Comparison of ENCODE assay signal across 30 mouse cellular contexts in the genomic region with DNA sequence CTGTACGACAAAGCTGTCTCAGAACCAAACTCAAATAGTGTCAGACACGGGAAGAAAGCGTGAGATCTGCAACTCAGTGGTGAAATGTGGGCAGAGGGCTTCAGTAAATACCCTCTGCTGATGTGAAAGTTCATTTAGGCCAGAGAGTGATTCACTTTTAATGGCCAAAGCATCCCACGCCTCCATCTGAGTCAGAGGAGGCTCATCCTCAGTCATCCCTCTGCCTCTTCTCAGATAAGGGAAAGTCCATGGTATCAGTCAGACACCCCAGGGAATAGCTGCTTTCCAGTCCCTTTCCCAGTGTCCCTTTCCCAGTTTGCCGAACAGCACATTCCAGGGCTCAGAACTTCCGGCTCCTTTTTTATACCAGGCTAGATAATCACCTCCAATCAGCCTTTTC. TPM values are rescaled to one million over a fixed set of nuclear protein-coding genes. Genes with fewer than 3 reads are reported as not detected.
A peak's percentile ranks its signal among the peaks of the same experiment; 100 is the strongest.
DNase-seq lines count a peak whose midpoint lies in the region; ATAC-seq and TF ChIP-seq lines count a peak whose summit lies in the region.
"Had no signal": no experiment of that assay in that cellular context is flagged by ENCODE, and none has a peak within 500 bp of the region (broad histone marks: within the 10 kb centered on the region; RNA-seq: fewer than 3 reads in every experiment).

No protein-coding gene starts in this region.

- no peak overlapping the region for H3ac ChIP-seq in myocyte (ENCODE audit: control insufficient read depth, insufficient read length)

- intact Hi-C loops in heart, adult 2 months (cut with DNase I) = no loop called here
- intact Hi-C loops in heart, postnatal 10 days (cut with DNase I) = no loop called here

- 67% methylated on average over 6 of the region's 6 CpGs for WGBS in heart, adult 2 months
- 88% methylated on average over 6 of the region's 6 CpGs for WGBS in forebrain, embryonic 15.5 days

- TF ChIP-seq EP300 in heart, adult 2 months (IDR thresholded peaks at IDR 0.05; ENCODE audit: insufficient read depth, low read depth, low read length) = no peak

- no peaks in the 10 kb centered on the region for H3K79me2 ChIP-seq in heart, adult 2 months (replicated peaks; ENCODE audit: control insufficient read depth, insufficient read depth, low read length)
- H3K79me2 ChIP-seq in myocyte (ENCODE audit: control insufficient read depth, insufficient read depth) = peaks cover 30% of the 10 kb centered on the region

- peak overlapping the region; percentile 57 for H3K4me2 ChIP-seq in myocyte (ENCODE audit: low read depth)
- H3K4me2 ChIP-seq in forebrain, embryonic 15.5 days (replicated peaks) = no peak overlapping the region
- H3K4me2 ChIP-seq: heart, embryonic 13.5 days; hindbrain, embryonic 12.5 days; intestine, embryonic 15.5 days; lung, embryonic 15.5 days; midbrain, embryonic 15.5 days had no signal

- no peaks in the 10 kb centered on the region for H3K9me3 ChIP-seq in forebrain, embryonic 15.5 days
- H3K9me3 ChIP-seq: heart, embryonic 13.5 days; hindbrain, embryonic 12.5 days; intestine, embryonic 15.5 days; lung, embryonic 15.5 days; midbrain, embryonic 10.5 days; midbrain, embryonic 15.5 days had no signal

- peak overlapping the region; percentile 31 for H3K27ac ChIP-seq in heart, adult 2 months
- no peak overlapping the region for H3K27ac ChIP-seq in forebrain, embryonic 15.5 days (replicated peaks)
- H3K27ac ChIP-seq: hindbrain, embryonic 12.5 days; hindbrain, postnatal 0 days; intestine, embryonic 15.5 days; lung, embryonic 15.5 days; midbrain, embryonic 10.5 days; midbrain, embryonic 15.5 days; stomach, postnatal 0 days had no signal

- no peaks in the 10 kb centered on the region; the same call in 1 of the 2 replicates for H3K36me3 ChIP-seq in heart, adult 2 months (ENCODE audit: control insufficient read depth, insufficient read depth, low read length)
- peaks cover 71% of the 10 kb centered on the region for H3K36me3 ChIP-seq in myocyte (ENCODE audit: control insufficient read depth, insufficient read depth)
- H3K36me3 ChIP-seq in forebrain, embryonic 15.5 days = no peaks in the 10 kb centered on the region
- H3K36me3 ChIP-seq: intestine, embryonic 15.5 days; midbrain, embryonic 15.5 days had no signal

- no peak for TF ChIP-seq POLR2A in heart, adult 2 months (IDR thresholded peaks at IDR 0.05; ENCODE audit: insufficient read depth, low read depth, low read length)
- no peak for TF ChIP-seq POLR2A in myocyte (IDR thresholded peaks at IDR 0.05; ENCODE audit: insufficient read length, low read depth)

- no peaks in the 10 kb centered on the region for H3K27me3 ChIP-seq in heart, adult 2 months (ENCODE audit: control insufficient read depth, insufficient read depth, low read length)
- no peaks in the 10 kb centered on the region for H3K27me3 ChIP-seq in myocyte (ENCODE audit: control insufficient read depth, insufficient read depth, insufficient read length)
- no peaks in the 10 kb centered on the region for H3K27me3 ChIP-seq in forebrain, embryonic 15.5 days
- H3K27me3 ChIP-seq: heart, embryonic 13.5 days; hindbrain, embryonic 12.5 days; intestine, embryonic 15.5 days; lung, embryonic 15.5 days; midbrain, embryonic 15.5 days had no signal

- H3K4me1 ChIP-seq in heart, adult 2 months (ENCODE audit: control insufficient read depth, insufficient read depth, low read length) = no peaks in the 10 kb centered on the region; the same call in 1 of the 2 replicates
- no peaks in the 10 kb centered on the region for H3K4me1 ChIP-seq in forebrain, embryonic 15.5 days
- H3K4me1 ChIP-seq: hindbrain, embryonic 12.5 days; intestine, embryonic 15.5 days; lung, embryonic 15.5 days; midbrain, embryonic 15.5 days had no signal

- peak; percentile 29 for DNase-seq in adrenal gland, adult 2 months
- no peak for DNase-seq in adrenal gland, postnatal 14 days
- DNase-seq in heart, adult 2 months = no peak
- DNase-seq in heart, postnatal 10 days = no peak
- DNase-seq in NIH3T3 (ENCODE audit: low read depth) = peak; percentile 58
- no peak for DNase-seq in c-Kit-positive CD71-positive TER-119-positive erythroid progenitor cells, embryonic 14.5 days (ENCODE audit: low spot score)
- DNase-seq: adrenal gland, adult 8-10 months; cerebellum, adult 11-12 months; cerebellum, adult 9-11 months; embryo, embryonic 11 days; gastrocnemius, postnatal 10 days; heart, postnatal 14 days; kidney, postnatal 14 days; layer of hippocampus, adult 9-11 months; liver; right cerebral cortex, adult 18-20 months; thymus, adult 18-20 months; thymus, postnatal 25 days had no signal

- no peak overlapping the region for H3K9ac ChIP-seq in heart, adult 2 months (ENCODE audit: low read depth, low read length)
- H3K9ac ChIP-seq in forebrain, embryonic 15.5 days (replicated peaks) = no peak overlapping the region
- H3K9ac ChIP-seq: heart, embryonic 13.5 days; hindbrain, embryonic 12.5 days; intestine, embryonic 15.5 days; lung, embryonic 15.5 days; midbrain, embryonic 15.5 days had no signal

- no peak for TF ChIP-seq CTCF in heart, adult 2 months (IDR thresholded peaks at IDR 0.05)

- ATAC-seq in forebrain, embryonic 15.5 days (replicated peaks) = no peak
- ATAC-seq: forebrain, embryonic 14.5 days; hindbrain, postnatal 0 days; intestine, embryonic 15.5 days; midbrain, embryonic 15.5 days had no signal

- H3K4me3 ChIP-seq in heart, adult 2 months = no peak overlapping the region
- no peak overlapping the region for H3K4me3 ChIP-seq in myocyte
- no peak overlapping the region for H3K4me3 ChIP-seq in forebrain, embryonic 15.5 days
- H3K4me3 ChIP-seq: heart, embryonic 13.5 days; hindbrain, embryonic 12.5 days; intestine, embryonic 15.5 days; lung, embryonic 15.5 days; midbrain, embryonic 10.5 days; midbrain, embryonic 15.5 days had no signal

TF ChIP-seq in myocyte, 11 proteins besides CTCF, POLR2A, EP300 and RAD21:
- TF ChIP-seq REST (IDR thresholded peaks at IDR 0.05; ENCODE audit: insufficient read depth, insufficient read length) (no peak), USF1 (IDR thresholded peaks at IDR 0.05; ENCODE audit: low read depth) (no peak)
TF ChIP-seq in myocyte: peak in this region for 0.

RNA-seq across cellular contexts. Expression of a gene that starts 30.7 kb away (rescaled TPM):
- 10 to 100 TPM; 10.0 to 15.8 TPM for total RNA-seq in adrenal gland, adult 2 months (2021)
- 4.2 and 4.9 TPM in 2 replicates for polyA plus RNA-seq in adrenal gland, adult 2 months (2012; rRNA removed)
- 12.5 and 17.1 TPM in 2 replicates for total RNA-seq in adrenal gland, postnatal 14 days (2021)
- 1 to 10 TPM; 2.5 to 3.7 TPM for total RNA-seq in heart, adult 2 months (2021)
- 2.6 and 3.4 TPM in 2 replicates for polyA plus RNA-seq in heart, adult 2 months (2012; rRNA removed)
- 1 to 10 TPM; 6.9 to 8.2 TPM for total RNA-seq in heart, postnatal 10 days (2021)
- polyA plus RNA-seq in myocyte (2012; fragmentation: generic; extraction: Trizol) = 3.6 TPM
- 8.9 and 10.9 TPM in 2 replicates for polyA plus RNA-seq in forebrain, embryonic 15.5 days (2015; fragmentation: Nextera tagmentation; extraction: Ambion mirVana)
- total RNA-seq: MEL had no signal

Comparison
In these comparisons a context has a peak if more than half of its experiments do, and no peak if none do; other contexts are left out.
1. DNase-seq: peak in adrenal gland, adult 2 months (single experiment) and NIH3T3 (single experiment); none in adrenal gland, postnatal 14 days (single experiment), heart, adult 2 months (0 of 2), heart, postnatal 10 days (0 of 2) and c-Kit-positive CD71-positive TER-119-positive erythroid progenitor cells, embryonic 14.5 days (single experiment).